Mouse (Mus musculus): ENCODE measurements around the gene Pira2.
"Not testable (repeated sequence)": the region's sequence is repeated elsewhere in the genome, so short reads cannot be mapped to it uniquely, and the experiment has no call there.

The Pira2 gene

GRCm38 (mm10) chr7:3844951-3845350 is at the start of gene Pira2:
TSS of gene Pira2 (minus strand) at chr7:3845051.
- DNase-seq: not testable (repeated sequence)

- DNase-seq: not testable (repeated sequence)
These were observed 30.2 kb upstream of the Pira2 start for GRCm38 (mm10) chr7:3875032-3875431.

GRCm38 (mm10) chr7:3837854-3838253 is 7.0 kb downstream of the Pira2 start:
- DNase-seq: not testable (repeated sequence)

- not testable (repeated sequence) for DNase-seq
These were observed 14.2 kb downstream of the Pira2 start for GRCm38 (mm10) chr7:3830633-3831032.

- not testable (repeated sequence) for DNase-seq
These were observed 19.3 kb downstream of the Pira2 start, which contains the start of gene Gm15448 for GRCm38 (mm10) chr7:3825599-3825998. TSS of gene Gm15448 (minus strand) at chr7:3825687.

GRCm38 (mm10) chr7:3811912-3812311 is 32.9 kb downstream of the Pira2 start:
- DNase-seq: not testable (repeated sequence)

GRCm38 (mm10) chr7:3802935-3803334 is 41.9 kb downstream of the Pira2 start:
- not testable (repeated sequence) for DNase-seq

GRCm38 (mm10) chr7:3799940-3800339 is 44.9 kb downstream of the Pira2 start:
- not testable (repeated sequence) for DNase-seq

GRCm38 (mm10) chr7:3796286-3796685 is 48.6 kb downstream of the Pira2 start:
- not testable (repeated sequence) for DNase-seq

Data from liver (tissue).